Mouse (Mus musculus): ENCODE data around the gene Rfc2.
A peak's percentile ranks its signal among the peaks of the same experiment; 100 is the strongest.

Rfc2 gene

GRCm38 (mm10) chr5:134565696-134566095 is 15.5 kb upstream of the Rfc2 start:
- DNase-seq (ENCODE audit: low spot score in 2 of 2), result no peak

GRCm38 (mm10) chr5:134567445-134567844 is 13.7 kb upstream of the Rfc2 start:
- DNase-seq (ENCODE audit: low spot score in 2 of 2), result no peak

GRCm38 (mm10) chr5:134568030-134568429 is 13.1 kb upstream of the Rfc2 start:
- no peak for DNase-seq (ENCODE audit: low spot score in 2 of 2)

- no peak for DNase-seq (ENCODE audit: low spot score in 2 of 2)
Observed at GRCm38 (mm10) chr5:134568964-134569491, 12.1 kb upstream of the Rfc2 start.

GRCm38 (mm10) chr5:134571730-134572507 is 9.2 kb upstream of the Rfc2 start:
- DNase-seq (ENCODE audit: low spot score in 2 of 2), result no peak

- DNase-seq (ENCODE audit: low spot score in 2 of 2), result no peak
Observed at GRCm38 (mm10) chr5:134572508-134573214, 8.5 kb upstream of the Rfc2 start.

- DNase-seq (ENCODE audit: low spot score in 2 of 2), result no peak
Observed at GRCm38 (mm10) chr5:134575833-134576232, 5.3 kb upstream of the Rfc2 start.

GRCm38 (mm10) chr5:134576517-134577220 is 4.5 kb upstream of the Rfc2 start:
- no peak for DNase-seq (ENCODE audit: low spot score in 2 of 2)

- no peak for DNase-seq (ENCODE audit: low spot score in 2 of 2)
Observed at GRCm38 (mm10) chr5:134577534-134577933, 3.6 kb upstream of the Rfc2 start.

- no peak for DNase-seq (ENCODE audit: low spot score in 2 of 2)
Observed at GRCm38 (mm10) chr5:134579135-134579534, 2.0 kb upstream of the Rfc2 start.

GRCm38 (mm10) chr5:134582221-134582907 is 1.2 kb downstream of the Rfc2 start:
- peak; percentile 95 to 97 for DNase-seq (ENCODE audit: low spot score in 2 of 2)

- DNase-seq (ENCODE audit: low spot score in 2 of 2), result no peak
Observed at GRCm38 (mm10) chr5:134583006-134583883, 2.1 kb downstream of the Rfc2 start.

GRCm38 (mm10) chr5:134583884-134584213 is 2.7 kb downstream of the Rfc2 start:
- no peak for DNase-seq (ENCODE audit: low spot score in 2 of 2)

- no peak for DNase-seq (ENCODE audit: low spot score in 2 of 2)
Observed at GRCm38 (mm10) chr5:134584798-134585197, 3.6 kb downstream of the Rfc2 start.

GRCm38 (mm10) chr5:134589900-134590299 is 8.7 kb downstream of the Rfc2 start:
- no peak for DNase-seq (ENCODE audit: low spot score in 2 of 2)

GRCm38 (mm10) chr5:134592026-134592581 is 10.9 kb downstream of the Rfc2 start:
- DNase-seq (ENCODE audit: low spot score in 2 of 2), result no peak

- no peak for DNase-seq (ENCODE audit: low spot score in 2 of 2)
Observed at GRCm38 (mm10) chr5:134593093-134593492, 11.9 kb downstream of the Rfc2 start.

- DNase-seq (ENCODE audit: low spot score in 2 of 2), result no peak
Observed at GRCm38 (mm10) chr5:134597711-134598110, 16.5 kb downstream of the Rfc2 start.

GRCm38 (mm10) chr5:134604376-134604775 is 23.2 kb downstream of the Rfc2 start:
- DNase-seq (ENCODE audit: low spot score in 2 of 2), result no peak

GRCm38 (mm10) chr5:134606314-134606713 is 25.1 kb downstream of the Rfc2 start:
- DNase-seq (ENCODE audit: low spot score in 2 of 2), result no peak

GRCm38 (mm10) chr5:134607121-134607520 is 26.0 kb downstream of the Rfc2 start:
- DNase-seq (ENCODE audit: low spot score in 2 of 2), result no peak

All from frontal cortex, postnatal 36 days (tissue).